Mouse (Mus musculus): ENCODE measurements around the gene Zp1.

Gene Zp1

DNA sequence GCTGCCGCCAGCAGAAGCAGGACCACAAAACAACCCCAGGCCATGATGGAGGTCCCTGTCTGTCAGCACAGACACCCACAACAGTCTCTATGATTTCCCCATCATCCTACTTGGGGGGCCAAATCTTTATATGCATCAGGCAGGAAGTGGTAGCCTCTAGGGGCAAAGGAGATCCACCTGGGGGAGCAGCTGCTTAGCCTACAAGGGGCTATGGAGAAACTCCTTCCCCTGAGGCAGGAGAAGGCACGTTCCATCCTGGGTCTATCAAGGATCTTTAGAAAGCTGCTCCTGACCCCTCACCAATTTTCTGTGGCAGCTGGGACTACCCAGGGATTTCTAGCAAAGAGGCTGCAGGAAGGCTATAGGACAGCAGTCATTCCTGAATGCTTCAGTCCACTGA lies at the start of gene Zp1:
Gene Zp1 (minus strand): TSS at position 101 of the 400 bp plus-strand sequence.
- in situ Hi-C loops (cut with MboI; ENCODE audit: low sequenced_read_pairs): no loop called here

- in situ Hi-C loops (cut with MboI; ENCODE audit: low sequenced_read_pairs): loop anchor here (10.0 kb wide), 1 partner anchor 304 kb away; no protein-coding TSS in a partner anchor
Observed at GRCm38 (mm10) chr19:10968578-10968977, 48.1 kb upstream of the Zp1 start.

DNA sequence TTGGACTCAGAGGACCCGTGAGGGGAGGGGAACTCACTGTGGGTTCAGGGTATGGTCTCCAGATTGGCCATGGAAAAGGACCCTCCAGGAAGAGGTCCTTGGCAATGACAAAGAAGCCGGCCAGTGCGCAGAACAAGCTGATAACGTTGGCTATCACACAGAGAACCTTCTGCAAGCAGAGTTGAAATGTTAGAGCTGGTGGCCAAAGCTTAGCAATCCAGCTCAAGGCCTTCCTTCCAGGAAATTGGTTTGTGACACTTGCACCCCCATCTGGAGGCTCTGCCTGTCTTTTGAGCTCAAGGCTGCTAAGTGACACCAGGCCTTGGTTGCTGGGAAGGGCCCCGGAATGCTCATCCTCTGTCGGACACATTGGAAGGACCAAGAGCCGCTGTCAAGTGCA lies 45.3 kb upstream of the Zp1 start:
- in situ Hi-C loops (cut with MboI; ENCODE audit: low sequenced_read_pairs): loop anchor here (10.0 kb wide), 1 partner anchor 301 kb away; no protein-coding TSS in a partner anchor

DNA sequence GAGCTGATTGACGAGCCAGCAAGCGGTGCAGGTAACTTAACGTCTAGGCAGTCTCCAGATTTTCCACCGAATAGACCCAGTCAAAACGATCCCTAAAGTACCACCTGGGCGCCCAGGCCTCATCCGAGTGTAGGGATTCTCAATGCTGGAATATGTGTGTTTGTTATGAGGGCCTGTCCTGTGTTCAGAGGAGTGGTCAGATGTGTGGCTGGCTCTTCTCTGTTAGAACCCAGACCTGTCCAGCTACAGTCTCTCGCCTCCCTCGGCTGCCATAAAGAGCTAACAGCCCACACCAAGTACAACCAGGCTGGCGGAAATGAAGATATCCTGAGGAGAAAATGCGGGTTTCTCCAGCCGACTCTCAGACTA lies 39.5 kb upstream of the Zp1 start:
- in situ Hi-C loops (cut with MboI; ENCODE audit: low sequenced_read_pairs): loop anchor here (10.0 kb wide), 1 partner anchor 295 kb away; no protein-coding TSS in a partner anchor

DNA sequence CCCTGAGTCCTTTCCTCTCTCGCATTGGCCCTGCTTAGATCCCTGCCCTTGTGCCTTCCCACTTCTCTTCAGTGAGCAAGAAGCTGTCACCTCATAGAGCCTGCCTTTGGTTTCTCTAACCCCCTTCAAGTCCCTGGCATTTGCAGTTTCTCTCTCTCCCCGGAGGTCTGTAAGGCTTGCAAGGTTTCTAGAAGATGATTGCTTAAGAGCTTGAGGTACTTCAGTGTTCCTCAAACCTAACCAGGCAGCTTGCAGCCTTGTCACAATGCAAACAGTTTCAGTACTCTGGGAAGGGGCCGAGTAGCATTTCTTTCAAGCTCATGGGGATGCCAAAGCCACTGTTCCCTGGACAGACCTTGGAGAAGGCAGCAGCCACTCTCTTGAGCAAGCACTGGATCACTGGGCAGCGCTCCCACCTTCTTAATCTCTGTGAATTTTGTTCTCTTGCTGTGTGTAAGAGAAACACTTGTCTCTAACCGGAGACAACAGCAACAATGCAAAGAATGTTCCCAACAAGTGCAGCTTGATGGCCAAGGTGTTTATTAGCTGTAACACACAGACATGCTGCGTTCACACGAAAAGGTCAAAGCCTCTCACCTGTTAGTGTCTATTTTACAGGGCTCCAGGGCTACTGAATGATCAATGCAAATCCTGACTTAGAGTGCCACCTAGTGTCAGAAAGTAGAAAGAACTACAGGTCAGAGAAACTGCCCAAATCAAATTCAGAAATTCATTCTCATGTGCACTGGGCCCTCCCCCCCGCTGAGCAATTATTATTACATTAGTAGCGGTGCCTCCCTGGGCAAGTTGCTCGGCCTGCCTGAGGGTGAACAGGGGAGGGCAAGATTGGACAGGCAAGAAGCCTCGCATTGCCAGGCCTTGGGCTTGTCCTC lies 38.9 kb upstream of the Zp1 start:
- in situ Hi-C loops (cut with MboI; ENCODE audit: low sequenced_read_pairs): no loop called here

DNA sequence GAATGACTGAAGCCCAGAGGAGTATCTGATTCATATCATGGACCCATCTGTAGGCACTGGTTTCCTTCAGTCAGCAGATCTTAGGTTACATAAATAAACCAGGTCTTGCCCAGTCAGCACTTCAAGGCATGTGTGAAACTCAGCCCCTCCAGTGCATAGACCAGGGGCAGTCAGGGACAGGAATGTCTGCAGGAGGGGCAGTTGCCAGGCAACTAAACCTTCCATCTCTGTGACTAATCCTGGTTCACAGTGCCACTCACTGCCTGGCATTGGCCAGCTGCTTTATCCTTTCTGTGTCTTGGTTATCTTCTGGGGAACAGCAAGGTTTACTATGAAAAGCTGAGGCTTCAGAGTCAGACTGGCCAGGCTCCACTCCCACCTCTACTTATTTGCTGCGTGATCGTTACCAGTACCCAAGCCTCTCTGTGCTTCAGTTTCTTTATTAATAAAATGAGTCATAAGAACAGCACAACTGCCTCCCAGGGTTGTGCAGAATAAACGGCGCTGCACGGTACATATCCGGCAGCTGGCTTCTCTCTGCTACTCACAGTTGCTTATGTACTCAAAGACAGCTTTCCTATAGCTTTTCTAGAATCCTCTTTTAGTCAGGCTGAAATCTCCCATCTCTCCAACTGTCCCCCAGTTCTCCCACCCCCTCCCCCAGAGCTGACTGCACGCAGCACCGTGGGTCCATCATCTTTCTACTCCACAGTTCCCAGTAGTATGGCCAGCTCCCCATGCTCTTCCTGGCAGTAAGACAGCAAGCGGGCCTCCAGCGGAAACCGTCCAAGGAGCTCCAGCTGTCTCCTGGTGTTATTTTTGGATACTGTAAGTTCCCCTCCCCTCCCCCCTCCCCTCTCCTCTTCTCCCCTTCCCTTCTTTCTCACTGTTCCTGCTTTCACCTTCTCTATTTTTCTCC lies 31.8 kb upstream of the Zp1 start:
- in situ Hi-C loops (cut with MboI; ENCODE audit: low sequenced_read_pairs): loop anchor here (5.0 kb wide), 1 partner anchor 40 kb away; no protein-coding TSS in a partner anchor

- in situ Hi-C loops (cut with MboI; ENCODE audit: low sequenced_read_pairs): no loop called here
Observed at GRCm38 (mm10) chr19:10949558-10949957, 29.1 kb upstream of the Zp1 start.

- in situ Hi-C loops (cut with MboI; ENCODE audit: low sequenced_read_pairs): no loop called here
Observed at GRCm38 (mm10) chr19:10949112-10949511, 28.7 kb upstream of the Zp1 start, which contains the start of gene Ccdc86. Ccdc86 (minus strand) TSS chr19:10949266.

DNA sequence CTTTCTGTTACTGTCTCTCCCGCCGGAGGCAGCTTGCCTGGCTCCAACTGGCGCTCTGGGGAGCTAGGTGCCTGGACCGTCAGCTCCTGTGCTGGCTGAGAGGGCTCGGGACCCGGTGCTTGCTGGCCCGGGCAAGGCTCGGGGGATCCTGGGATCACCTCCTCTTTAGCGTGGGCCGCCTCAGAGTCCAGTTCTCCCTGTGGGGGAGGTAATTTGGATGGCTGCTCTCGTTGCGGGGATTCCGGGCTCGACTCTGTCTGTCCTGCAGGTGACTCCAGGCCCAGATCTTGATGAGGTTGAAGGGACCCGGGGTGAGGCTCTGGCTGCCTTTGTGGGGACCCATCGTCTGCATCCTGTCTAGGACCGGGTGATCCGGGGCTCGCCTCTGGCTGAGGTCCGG lies 28.0 kb upstream of the Zp1 start:
- in situ Hi-C loops (cut with MboI; ENCODE audit: low sequenced_read_pairs): no loop called here

GRCm38 (mm10) chr19:10947219-10947618 lies 26.8 kb upstream of the Zp1 start:
- in situ Hi-C loops (cut with MboI; ENCODE audit: low sequenced_read_pairs): no loop called here

GRCm38 (mm10) chr19:10946506-10946905 lies 26.1 kb upstream of the Zp1 start:
- in situ Hi-C loops (cut with MboI; ENCODE audit: low sequenced_read_pairs): no loop called here

- in situ Hi-C loops (cut with MboI; ENCODE audit: low sequenced_read_pairs): no loop called here
Observed at GRCm38 (mm10) chr19:10943955-10944354, 23.5 kb upstream of the Zp1 start.

DNA sequence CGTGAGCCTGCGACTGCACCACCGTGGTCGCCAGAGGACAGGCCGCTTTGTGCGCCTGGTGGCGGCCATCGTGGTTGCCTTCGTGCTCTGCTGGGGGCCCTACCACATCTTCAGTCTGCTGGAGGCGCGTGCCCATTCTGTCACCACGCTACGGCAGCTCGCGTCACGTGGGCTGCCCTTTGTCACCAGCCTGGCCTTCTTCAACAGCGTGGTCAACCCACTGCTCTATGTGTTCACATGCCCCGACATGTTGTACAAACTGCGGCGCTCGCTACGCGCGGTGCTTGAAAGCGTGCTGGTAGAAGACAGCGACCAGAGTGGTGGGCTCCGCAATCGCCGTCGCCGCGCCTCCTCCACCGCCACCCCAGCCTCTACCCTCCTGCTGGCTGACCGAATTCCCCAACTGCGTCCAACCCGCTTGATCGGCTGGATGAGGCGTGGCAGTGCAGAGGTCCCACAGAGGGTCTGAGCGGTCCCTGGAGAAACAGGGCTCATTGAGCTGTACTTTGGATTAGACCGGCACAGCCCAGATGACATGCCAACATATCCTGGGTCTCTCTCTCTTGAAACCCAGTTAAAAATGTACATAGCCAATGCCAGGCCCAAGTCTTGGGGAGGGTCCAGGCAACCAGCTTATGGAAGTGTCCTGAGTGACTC lies 20.5 kb upstream of the Zp1 start:
- in situ Hi-C loops (cut with MboI; ENCODE audit: low sequenced_read_pairs): no loop called here

DNA sequence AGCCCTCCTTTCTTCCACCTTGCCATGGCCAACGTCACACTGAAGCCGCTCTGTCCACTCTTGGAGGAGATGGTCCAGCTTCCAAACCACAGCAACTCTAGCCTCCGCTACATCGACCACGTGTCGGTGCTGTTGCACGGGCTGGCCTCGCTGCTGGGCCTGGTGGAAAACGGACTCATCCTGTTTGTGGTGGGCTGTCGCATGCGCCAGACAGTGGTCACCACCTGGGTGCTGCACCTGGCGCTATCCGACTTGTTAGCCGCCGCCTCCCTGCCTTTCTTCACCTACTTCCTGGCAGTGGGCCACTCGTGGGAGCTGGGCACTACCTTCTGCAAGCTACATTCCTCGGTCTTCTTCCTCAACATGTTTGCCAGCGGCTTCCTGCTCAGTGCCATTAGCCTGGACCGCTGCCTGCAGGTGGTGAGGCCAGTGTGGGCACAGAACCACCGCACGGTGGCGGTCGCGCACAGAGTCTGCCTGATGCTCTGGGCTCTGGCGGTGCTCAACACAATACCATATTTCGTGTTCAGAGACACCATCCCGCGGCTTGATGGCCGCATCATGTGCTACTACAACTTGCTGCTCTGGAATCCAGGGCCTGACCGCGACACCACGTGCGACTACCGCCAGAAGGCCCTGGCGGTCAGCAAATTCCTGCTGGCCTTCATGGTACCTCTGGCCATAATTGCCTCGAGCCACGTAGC lies 19.8 kb upstream of the Zp1 start:
- in situ Hi-C loops (cut with MboI; ENCODE audit: low sequenced_read_pairs): no loop called here

- in situ Hi-C loops (cut with MboI; ENCODE audit: low sequenced_read_pairs): no loop called here
Observed at GRCm38 (mm10) chr19:10938771-10939170, 18.3 kb upstream of the Zp1 start.

DNA sequence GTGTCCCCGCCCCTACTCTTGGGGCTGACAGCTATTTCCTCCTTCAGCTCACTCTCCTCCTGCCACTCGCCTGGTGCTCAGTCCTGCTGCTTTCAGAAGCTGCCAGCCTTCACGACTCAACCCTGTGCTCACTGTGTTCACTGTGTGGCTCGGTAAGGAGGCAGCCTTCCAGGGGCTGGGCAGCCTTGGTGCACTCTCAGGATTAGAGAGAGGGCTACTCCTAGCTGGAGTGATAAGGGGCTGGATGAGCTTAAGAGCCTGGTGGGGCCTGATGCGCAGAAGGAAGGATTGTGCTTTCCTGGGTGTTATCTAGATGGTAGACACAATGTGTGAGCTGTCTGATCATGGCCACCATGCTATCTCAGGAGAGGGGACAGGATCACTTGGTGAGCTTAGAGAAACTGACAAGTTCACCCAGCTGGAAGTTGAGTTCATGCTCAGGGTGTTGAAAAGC lies 16.7 kb upstream of the Zp1 start, which contains the start of gene Ptgdr2:
Gene Ptgdr2 (plus strand): TSS at position 51 of the 454 bp plus-strand sequence.
- in situ Hi-C loops (cut with MboI; ENCODE audit: low sequenced_read_pairs): no loop called here

DNA sequence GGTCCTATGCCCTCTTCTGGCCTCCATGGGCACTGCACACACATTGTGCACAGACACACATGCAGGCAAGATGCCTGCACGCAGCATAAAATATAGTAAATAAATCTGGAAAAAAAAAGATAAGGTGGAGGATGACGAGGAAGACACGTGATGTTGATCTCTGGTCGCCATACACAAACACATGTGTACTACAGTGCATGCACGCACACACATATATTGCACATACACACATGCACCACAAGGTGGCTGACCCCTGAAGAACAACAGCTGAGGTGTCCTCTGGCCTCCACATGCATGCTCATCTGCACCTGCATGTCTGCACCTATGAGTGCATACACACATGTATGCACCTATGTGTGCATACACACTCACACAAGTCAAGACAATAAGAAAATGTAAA lies 15.6 kb upstream of the Zp1 start:
- in situ Hi-C loops (cut with MboI; ENCODE audit: low sequenced_read_pairs): no loop called here

DNA sequence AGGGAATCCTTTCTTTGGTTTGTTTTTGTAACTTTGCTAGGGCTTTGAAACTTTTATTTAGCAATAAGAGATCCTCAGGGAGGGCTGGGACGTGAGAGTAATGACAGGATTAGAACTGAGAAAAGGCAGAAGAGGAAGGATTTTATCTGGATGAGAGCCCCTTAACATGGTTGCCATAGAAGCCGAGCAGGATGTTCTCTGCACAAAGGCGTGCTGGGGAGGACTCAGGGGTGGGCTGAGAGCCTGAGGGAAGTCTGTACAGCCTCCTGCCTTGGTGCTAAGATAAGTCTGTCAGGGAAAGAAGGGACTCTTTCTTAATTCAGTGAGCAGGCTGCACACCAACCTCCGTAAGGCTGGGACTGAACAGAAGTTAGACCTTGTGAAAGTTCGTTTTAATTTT lies 14.6 kb upstream of the Zp1 start:
- in situ Hi-C loops (cut with MboI; ENCODE audit: low sequenced_read_pairs): no loop called here

DNA sequence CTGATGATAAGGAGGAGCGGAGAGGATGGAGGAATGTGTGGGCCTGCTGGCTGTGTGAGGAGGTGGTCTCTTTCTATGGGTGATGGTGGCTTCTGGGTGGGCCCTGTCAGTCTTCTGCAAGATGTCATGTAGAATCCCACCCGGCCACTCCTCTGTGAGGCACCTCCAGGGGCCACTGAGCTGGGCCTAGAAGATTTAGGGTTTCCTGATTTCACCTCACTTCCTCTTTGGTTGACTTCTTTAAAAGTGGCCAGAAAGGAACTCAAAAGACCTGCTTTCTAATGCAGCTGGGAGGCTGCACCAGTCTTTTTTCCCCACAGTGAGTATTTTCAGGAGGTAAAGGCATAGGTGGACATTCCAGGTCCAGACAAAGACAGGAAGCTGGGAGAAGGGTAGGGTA lies 10.2 kb upstream of the Zp1 start:
- in situ Hi-C loops (cut with MboI; ENCODE audit: low sequenced_read_pairs): no loop called here

DNA sequence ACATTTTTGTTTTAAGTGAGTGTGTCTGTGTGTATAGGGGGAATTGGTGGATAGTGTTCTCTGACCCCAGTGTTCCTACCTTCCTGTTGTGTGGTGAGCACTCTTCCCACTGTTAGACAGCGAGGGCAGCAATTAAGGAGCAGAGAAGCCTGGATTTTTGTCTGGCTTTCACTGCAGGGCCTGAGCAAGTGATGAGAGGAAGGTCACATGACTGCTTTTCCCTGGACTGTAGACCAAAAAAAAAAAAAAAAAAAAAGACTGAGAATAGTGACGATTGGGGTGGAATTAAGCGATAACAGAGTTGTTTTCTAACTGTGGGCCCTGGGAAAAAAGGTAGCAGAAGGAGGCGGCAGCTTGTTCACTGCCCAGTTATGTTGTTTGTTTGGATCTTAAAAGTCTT lies 6.2 kb upstream of the Zp1 start:
- in situ Hi-C loops (cut with MboI; ENCODE audit: low sequenced_read_pairs): no loop called here

All from CH12F3 (cell line).